1 mouse cellular context compared by ENCODE assay signal in the genomic region with DNA sequence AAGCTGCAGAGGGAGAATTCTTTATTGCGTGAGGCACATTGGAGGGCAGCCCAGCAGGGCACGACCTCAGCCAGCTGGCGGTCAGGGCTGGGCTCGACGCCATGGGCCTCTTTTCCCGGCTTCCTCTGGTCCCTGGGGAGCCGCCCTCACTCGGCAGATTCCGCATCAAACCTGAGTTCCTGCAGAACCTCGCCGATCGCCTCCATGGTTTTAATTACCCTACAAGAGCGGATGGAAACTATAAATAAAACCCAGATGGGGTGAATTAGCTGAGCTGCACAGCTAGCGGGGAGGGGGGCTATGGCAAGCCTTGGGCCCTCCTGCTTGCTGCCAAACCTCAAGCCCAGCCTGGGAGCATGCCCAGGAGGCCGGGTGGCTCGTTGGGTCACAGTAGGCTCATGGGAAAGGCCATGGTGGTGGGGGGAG.
A peak's percentile ranks its signal among the peaks of the same experiment; 100 is the strongest.
TF ChIP-seq lines count a peak whose summit lies in the region.

No protein-coding gene starts in this region.

TF ChIP-seq in MEL, 35 proteins besides CTCF, POLR2A, EP300 and RAD21:
- no peak for TF ChIP-seq USF1 (IDR thresholded peaks at IDR 0.05; ENCODE audit: low read depth, low read length)
- 0 out of 2 replicates have a peak, but pooled peaks have one; percentile 2 for TF ChIP-seq MAZ (IDR thresholded peaks at IDR 0.05; ENCODE audit: low read depth, low read length)
